Mouse (Mus musculus) heart, embryonic 16.5 days (tissue): ENCODE measurements around the gene Rarb. TPM values are rescaled to one million over a fixed set of nuclear protein-coding genes. Genes with fewer than 3 reads are reported as not detected.

Experiments used
- ATAC-seq: fragments of 200-750 bp; cut with Nextera tagmentation; replicated peaks from 2 replicates; pipeline ENCODE4 v1.8.0; 2017; ENCODE audit warnings: moderate number of reproducible peaks; ENCODE audit not compliant: insufficient read depth, low FRiP score; ENCODE audit errors: extremely low read depth
- H3K27ac ChIP-seq: fragments of 300-500 bp; sonication (generic); 2 replicates; pipeline ENCODE4 v1.5.1; 2014; ENCODE audit warnings: mild to moderate bottlenecking, low read length, control low read depth, moderate library complexity
- H3K27me3 ChIP-seq: fragments of 300-500 bp; sonication (generic); 2 replicates; pipeline ENCODE4 v1.6.1; 2014; ENCODE audit warnings: low read length, mixed read lengths; ENCODE audit not compliant: control insufficient read depth, insufficient read depth
- H3K36me3 ChIP-seq: fragments of 300-500 bp; sonication (generic); 2 replicates; pipeline ENCODE4 v1.6.1; 2014; ENCODE audit not compliant: control insufficient read depth, insufficient read depth
- H3K4me1 ChIP-seq: fragments of 300-500 bp; sonication (generic); 2 replicates; pipeline ENCODE4 v1.6.1; 2014; ENCODE audit warnings: low read length, mixed read lengths; ENCODE audit not compliant: control insufficient read depth, insufficient read depth
- H3K4me2 ChIP-seq: fragments of 300-500 bp; sonication (generic); 2 replicates; pipeline ENCODE4 v1.6.1; 2014; ENCODE audit warnings: low read depth, mild to moderate bottlenecking, control low read depth, low read length
- H3K4me3 ChIP-seq: fragments of 300-500 bp; sonication (generic); 2 replicates; pipeline ENCODE4 v1.5.1; 2014; ENCODE audit warnings: mild to moderate bottlenecking, control low read depth, low read length
- H3K9ac ChIP-seq: fragments of 300-500 bp; sonication (generic); 2 replicates; pipeline ENCODE4 v1.6.1; 2014; ENCODE audit warnings: low read length, control low read depth
- H3K9me3 ChIP-seq: fragments of 300-500 bp; sonication (generic); replicated peaks from 2 replicates; pipeline ENCODE4 v1.6.1; 2016; ENCODE audit warnings: low read length; ENCODE audit not compliant: control insufficient read depth
- WGBS: fragments of 180-500 bp; shearing (Covaris S2); extraction: QIAGEN DNeasy Blood & Tissue Kit; methylation state at CpG from one replicate; pipeline ENCODE4 v1.1.7; 2014; 5-methylcytosine and 5-hydroxymethylcytosine counted together
- polyA plus RNA-seq: library from polyadenylated mRNA; unstranded; fragments of >200 nt; fragmentation: Nextera tagmentation; extraction: Ambion mirVana; gene quantifications from 2 replicates; pipeline ENCODE4 v1.2.1, GENCODE M21; 2015

Gene Rarb
- polyA plus RNA-seq, 1 experiment from 2014 or later, result 11.8 TPM

GRCm38 (mm10) chr14:16738538-16738937 lies 80.4 kb downstream of the Rarb start:
- H3K4me1 ChIP-seq, result peaks cover 12% of the 10 kb centered on the region
- ATAC-seq, result no peak
- no peaks in the 10 kb centered on the region for H3K27me3 ChIP-seq
- 54% methylated on average over 1 of the region's 1 CpGs for WGBS
- H3K4me3 ChIP-seq, result no peak overlapping the region
- H3K27ac ChIP-seq, result no peak overlapping the region
- H3K9ac ChIP-seq, result no peak overlapping the region
- no peak overlapping the region for H3K4me2 ChIP-seq
- H3K36me3 ChIP-seq, result no peaks in the 10 kb centered on the region
- H3K9me3 ChIP-seq, result no peaks in the 10 kb centered on the region

GRCm38 (mm10) chr14:16737781-16738180 lies 81.2 kb downstream of the Rarb start:
- H3K27me3 ChIP-seq, result no peaks in the 10 kb centered on the region
- H3K4me3 ChIP-seq, result no peak overlapping the region
- no peak for ATAC-seq
- 92% methylated on average over 1 of the region's 1 CpGs for WGBS
- no peaks in the 10 kb centered on the region for H3K9me3 ChIP-seq
- H3K9ac ChIP-seq, result no peak overlapping the region
- peaks cover 12% of the 10 kb centered on the region for H3K4me1 ChIP-seq
- no peaks in the 10 kb centered on the region for H3K36me3 ChIP-seq
- H3K4me2 ChIP-seq, result no peak overlapping the region
- H3K27ac ChIP-seq, result no peak overlapping the region

GRCm38 (mm10) chr14:16735331-16736012 lies 83.5 kb downstream of the Rarb start:
- Histone ChIP-seq H3K36me3 (no peaks in the 10 kb centered on the region), H3K4me1 (peaks cover 12% of the 10 kb centered on the region), H3K27ac (no peak overlapping the region), H3K27me3 (no peaks in the 10 kb centered on the region), H3K4me3 (no peak overlapping the region), H3K9ac (no peak overlapping the region), H3K4me2 (no peak overlapping the region), H3K9me3 (no peaks in the 10 kb centered on the region)
- 26% methylated on average over 4 of the region's 4 CpGs for WGBS
- ATAC-seq, result no peak

- Histone ChIP-seq H3K9ac (no peak overlapping the region), H3K4me3 (no peak overlapping the region), H3K9me3 (no peaks in the 10 kb centered on the region), H3K4me1 (peaks cover 12% of the 10 kb centered on the region), H3K4me2 (no peak overlapping the region), H3K27me3 (no peaks in the 10 kb centered on the region), H3K36me3 (no peaks in the 10 kb centered on the region), H3K27ac (no peak overlapping the region)
- ATAC-seq, result no peak
- WGBS, result 44% methylated on average over 9 of the region's 9 CpGs
These were observed 85.2 kb downstream of the Rarb start for GRCm38 (mm10) chr14:16733595-16734298.

- ATAC-seq, result no peak
- no peaks in the 10 kb centered on the region for H3K27me3 ChIP-seq
- WGBS, result 54% methylated on average over 2 of the region's 2 CpGs
- no peak overlapping the region for H3K4me3 ChIP-seq
- H3K9me3 ChIP-seq, result no peaks in the 10 kb centered on the region
- H3K36me3 ChIP-seq, result no peaks in the 10 kb centered on the region
- H3K9ac ChIP-seq, result no peak overlapping the region
- peaks cover 12% of the 10 kb centered on the region for H3K4me1 ChIP-seq
- no peak overlapping the region for H3K4me2 ChIP-seq
- H3K27ac ChIP-seq, result no peak overlapping the region
These were observed 86.9 kb downstream of the Rarb start for GRCm38 (mm10) chr14:16732054-16732453.

- Histone ChIP-seq H3K4me3 (no peak overlapping the region), H3K9ac (no peak overlapping the region), H3K36me3 (no peaks in the 10 kb centered on the region), H3K4me1 (no peaks in the 10 kb centered on the region), H3K4me2 (no peak overlapping the region), H3K9me3 (no peaks in the 10 kb centered on the region), H3K27me3 (no peaks in the 10 kb centered on the region), H3K27ac (no peak overlapping the region)
- ATAC-seq, result no peak
- 85% methylated on average over 2 of the region's 2 CpGs for WGBS
These were observed 90.6 kb downstream of the Rarb start for GRCm38 (mm10) chr14:16728175-16728838.

GRCm38 (mm10) chr14:16723991-16724390 lies 95.0 kb downstream of the Rarb start:
- no peak overlapping the region for H3K9ac ChIP-seq
- ATAC-seq, result no peak
- no peak overlapping the region for H3K4me2 ChIP-seq
- no peak overlapping the region for H3K4me3 ChIP-seq
- no peaks in the 10 kb centered on the region for H3K4me1 ChIP-seq
- H3K27ac ChIP-seq, result no peak overlapping the region
- H3K9me3 ChIP-seq, result no peaks in the 10 kb centered on the region
- WGBS, result 80% methylated on average over 15 of the region's 15 CpGs
- no peaks in the 10 kb centered on the region for H3K27me3 ChIP-seq
- H3K36me3 ChIP-seq, result no peaks in the 10 kb centered on the region

- Histone ChIP-seq H3K9ac (no peak overlapping the region), H3K4me3 (no peak overlapping the region), H3K9me3 (no peaks in the 10 kb centered on the region), H3K4me1 (peaks cover 7% of the 10 kb centered on the region), H3K4me2 (no peak overlapping the region), H3K27me3 (no peaks in the 10 kb centered on the region), H3K36me3 (no peaks in the 10 kb centered on the region), H3K27ac (no peak overlapping the region)
- 53% methylated on average over 3 of the region's 3 CpGs for WGBS
- ATAC-seq, result no peak
These were observed 101.1 kb downstream of the Rarb start for GRCm38 (mm10) chr14:16717821-16718220.
